Mouse (Mus musculus): ENCODE measurements around the gene Cald1.

Gene Cald1

DNA sequence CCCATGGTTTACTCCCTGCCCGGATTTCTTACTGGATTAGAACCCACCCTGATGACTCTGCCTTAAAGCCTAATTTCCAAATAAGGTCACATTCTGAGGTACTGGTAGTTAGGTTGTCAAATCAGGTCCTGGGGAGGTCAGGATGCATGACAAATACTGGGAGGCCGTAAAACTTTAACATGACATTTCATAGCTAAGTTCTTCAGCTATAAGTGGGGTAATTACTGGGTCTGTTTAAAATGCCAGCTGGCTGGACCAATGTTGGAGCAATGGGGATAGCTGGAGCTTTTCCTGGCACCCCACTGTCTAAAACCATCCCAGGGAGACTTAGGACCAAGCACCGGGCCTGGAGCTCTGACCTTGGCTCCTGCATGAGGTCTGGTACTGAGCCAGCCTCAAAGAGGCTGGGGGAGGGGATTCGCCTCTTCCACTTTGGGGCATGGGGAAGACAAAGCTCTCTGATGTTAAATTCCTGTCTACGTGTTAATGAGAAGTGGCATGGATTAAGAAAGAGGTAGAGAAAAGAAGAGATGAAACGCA is 120.9 kb downstream of the Cald1 start:
- DNase-seq (ENCODE audit: low spot score), result no peak

GRCm38 (mm10) chr6:34720447-34720846 is 122.1 kb downstream of the Cald1 start:
- no peak for DNase-seq (ENCODE audit: low spot score)

GRCm38 (mm10) chr6:34721740-34722139 is 123.4 kb downstream of the Cald1 start:
- no peak for DNase-seq (ENCODE audit: low spot score)

GRCm38 (mm10) chr6:34722660-34723059 is 124.4 kb downstream of the Cald1 start:
- no peak for DNase-seq (ENCODE audit: low spot score)

DNA sequence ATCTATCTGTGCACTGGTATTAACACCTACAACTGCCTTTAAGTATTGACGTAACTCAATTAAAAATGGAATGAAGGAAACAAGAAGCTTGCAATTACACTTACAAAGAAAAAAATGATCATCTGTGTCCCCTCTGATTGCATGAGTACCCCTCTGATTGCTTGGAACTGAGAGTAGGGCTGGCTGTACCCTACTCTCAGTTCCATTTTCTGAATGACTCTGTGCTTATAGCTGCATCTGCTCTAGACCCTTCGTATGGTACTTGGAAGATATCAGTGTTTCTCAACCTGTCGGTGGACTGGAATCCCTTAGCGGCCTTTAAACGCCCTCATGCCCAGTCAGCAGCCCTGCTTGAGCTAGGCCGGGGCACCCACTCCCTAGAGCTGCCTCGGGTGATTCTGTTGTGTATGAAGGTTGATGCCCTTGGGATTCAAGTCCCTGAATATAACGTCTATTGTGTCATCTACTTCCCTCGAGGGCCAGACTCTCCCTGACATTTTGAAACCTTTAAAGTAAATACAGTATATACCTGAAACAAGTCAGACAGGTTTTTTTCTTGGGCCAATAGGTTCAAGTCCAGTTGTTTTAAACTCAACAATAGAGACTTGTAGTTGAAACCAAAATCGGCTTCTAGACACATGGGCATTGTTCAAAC is 125.1 kb downstream of the Cald1 start:
- DNase-seq (ENCODE audit: low spot score), result no peak

GRCm38 (mm10) chr6:34725660-34726059 is 127.4 kb downstream of the Cald1 start:
- DNase-seq (ENCODE audit: low spot score), result no peak

DNA sequence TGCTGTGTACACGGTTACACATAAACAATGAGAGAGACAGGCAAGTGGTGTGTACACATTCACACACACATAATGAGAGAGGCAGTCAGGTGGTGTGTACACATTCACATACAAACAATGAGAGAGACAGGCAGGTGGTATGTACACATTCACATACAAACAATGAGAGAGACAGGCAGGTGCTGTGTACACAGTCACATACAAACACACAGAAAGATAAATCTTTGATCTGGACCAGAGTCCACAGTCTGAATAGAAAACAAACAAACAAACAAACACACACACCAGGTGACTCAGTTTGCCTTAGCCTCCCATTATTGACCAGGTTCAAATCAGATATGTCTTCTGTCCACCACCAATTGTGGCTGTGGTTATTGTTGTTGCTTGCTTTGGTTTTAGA is 127.8 kb downstream of the Cald1 start:
- DNase-seq (ENCODE audit: low spot score), result no peak

DNA sequence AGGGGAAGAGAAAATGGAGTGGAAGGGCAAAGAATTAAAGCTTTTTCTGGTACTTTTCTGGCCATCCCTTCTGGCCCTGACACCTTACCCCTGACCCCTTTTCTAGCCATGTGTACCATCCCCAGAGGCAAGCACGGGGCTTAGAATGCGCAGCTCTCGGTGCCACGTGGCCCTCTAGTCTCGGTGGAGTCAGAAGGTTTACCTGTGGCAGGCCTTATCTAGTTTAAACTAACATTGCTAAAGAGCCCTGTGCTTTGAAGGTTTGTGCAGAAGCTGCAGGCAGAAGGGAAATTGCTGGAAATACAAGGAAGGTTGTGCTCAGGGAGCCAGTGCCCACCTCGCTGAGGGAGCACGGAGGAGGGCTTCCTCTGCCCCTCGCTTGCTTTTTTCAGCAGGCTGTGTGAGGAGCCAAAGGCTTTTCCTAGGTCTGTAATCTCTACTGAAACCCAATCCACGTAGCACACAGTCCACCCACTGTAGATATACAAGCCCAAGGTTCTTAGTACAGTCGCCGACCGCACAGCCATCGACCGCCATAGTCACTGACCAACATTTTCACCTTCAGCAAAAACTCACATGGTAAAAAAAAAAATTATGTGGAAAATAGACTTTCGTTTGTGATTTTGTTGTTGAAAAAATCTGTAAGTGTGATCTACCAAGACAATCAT is 129.2 kb downstream of the Cald1 start:
- no peak for DNase-seq (ENCODE audit: low spot score)

- DNase-seq (ENCODE audit: low spot score), result no peak
Measured at GRCm38 (mm10) chr6:34729449-34730151, 131.3 kb downstream of the Cald1 start.

GRCm38 (mm10) chr6:34731007-34731406 is 132.7 kb downstream of the Cald1 start:
- no peak for DNase-seq (ENCODE audit: low spot score)

GRCm38 (mm10) chr6:34731529-34731928 is 133.2 kb downstream of the Cald1 start:
- DNase-seq (ENCODE audit: low spot score), result no peak

- no peak for DNase-seq (ENCODE audit: low spot score)
Measured at GRCm38 (mm10) chr6:34734940-34735695, 136.8 kb downstream of the Cald1 start.

- DNase-seq (ENCODE audit: low spot score), result no peak
Measured at GRCm38 (mm10) chr6:34736934-34737333, 138.6 kb downstream of the Cald1 start.

GRCm38 (mm10) chr6:34743946-34744345 is 145.6 kb downstream of the Cald1 start:
- no peak for DNase-seq (ENCODE audit: low spot score)

- DNase-seq (ENCODE audit: low spot score), result no peak
Measured at GRCm38 (mm10) chr6:34747846-34748245, 149.5 kb downstream of the Cald1 start.

- no peak for DNase-seq (ENCODE audit: low spot score)
Measured at GRCm38 (mm10) chr6:34748566-34748965, 150.3 kb downstream of the Cald1 start.

DNA sequence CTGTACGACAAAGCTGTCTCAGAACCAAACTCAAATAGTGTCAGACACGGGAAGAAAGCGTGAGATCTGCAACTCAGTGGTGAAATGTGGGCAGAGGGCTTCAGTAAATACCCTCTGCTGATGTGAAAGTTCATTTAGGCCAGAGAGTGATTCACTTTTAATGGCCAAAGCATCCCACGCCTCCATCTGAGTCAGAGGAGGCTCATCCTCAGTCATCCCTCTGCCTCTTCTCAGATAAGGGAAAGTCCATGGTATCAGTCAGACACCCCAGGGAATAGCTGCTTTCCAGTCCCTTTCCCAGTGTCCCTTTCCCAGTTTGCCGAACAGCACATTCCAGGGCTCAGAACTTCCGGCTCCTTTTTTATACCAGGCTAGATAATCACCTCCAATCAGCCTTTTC is 151.2 kb downstream of the Cald1 start:
- DNase-seq (ENCODE audit: low spot score), result no peak

GRCm38 (mm10) chr6:34750487-34751120 is 152.3 kb downstream of the Cald1 start:
- no peak for DNase-seq (ENCODE audit: low spot score)

GRCm38 (mm10) chr6:34751625-34752024 is 153.3 kb downstream of the Cald1 start:
- no peak for DNase-seq (ENCODE audit: low spot score)

GRCm38 (mm10) chr6:34754448-34754847 is 156.1 kb downstream of the Cald1 start:
- no peak for DNase-seq (ENCODE audit: low spot score)

DNA sequence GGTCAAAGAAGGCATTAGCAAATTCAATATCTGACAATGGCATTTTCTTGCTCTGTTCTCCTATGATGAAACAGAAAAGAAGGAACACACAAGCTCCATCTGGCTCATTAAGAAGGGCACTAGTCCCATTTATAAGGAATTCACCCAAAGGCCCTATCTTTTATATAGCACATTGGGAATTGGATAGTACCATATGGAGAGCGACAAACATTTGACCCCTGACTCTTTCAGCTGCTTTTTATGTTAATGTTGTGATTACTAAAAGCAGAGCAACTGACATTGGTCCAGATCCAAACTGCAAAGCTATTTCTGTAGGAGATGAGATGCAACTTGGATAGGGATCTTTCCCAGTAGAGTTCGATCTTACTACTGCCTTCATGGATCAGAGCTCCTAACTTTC is 160.0 kb downstream of the Cald1 start:
- DNase-seq (ENCODE audit: low spot score), result no peak

- no peak for DNase-seq (ENCODE audit: low spot score)
Measured at GRCm38 (mm10) chr6:34760023-34760422, 161.7 kb downstream of the Cald1 start.
